Mouse (Mus musculus): ENCODE data around the gene Eif4ebp2.

GRCm38 (mm10) chr10:61451931-61452617, 387 bp downstream of the Eif4ebp2 start:
- peak; percentile 49 for TF ChIP-seq CTCF (IDR thresholded peaks at IDR 0.05; ENCODE audit: low read depth)
- no peak for TF ChIP-seq EP300 (IDR thresholded peaks at IDR 0.05; ENCODE audit: low read depth)
